Mouse (Mus musculus): ENCODE measurements around the gene 4930402F06Rik.

The 4930402F06Rik gene

DNA sequence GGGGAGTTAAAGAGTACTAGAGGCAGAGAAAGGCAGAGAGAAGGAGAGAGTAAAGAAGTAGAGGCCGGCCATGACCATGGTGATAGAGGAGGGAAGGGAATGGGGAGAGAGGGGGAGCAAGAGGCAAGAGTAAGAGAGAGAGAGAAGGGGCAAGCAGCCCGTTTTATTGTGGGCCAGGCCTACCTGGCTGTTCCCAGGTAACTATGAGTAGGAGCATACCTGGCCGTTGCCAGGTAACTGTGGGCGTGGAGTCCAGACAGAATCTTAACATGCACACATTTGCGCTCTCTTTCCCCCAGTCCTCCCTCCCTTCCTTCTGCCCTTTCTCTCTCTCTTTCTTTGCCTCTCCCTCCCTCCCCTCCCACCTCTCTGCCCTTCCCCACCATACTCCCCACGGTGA is 10.3 kb upstream of the 4930402F06Rik start:
- Histone ChIP-seq H3K27me3 (ENCODE audit: control insufficient read depth, insufficient read depth, low read length, poor library complexity, severe bottlenecking) (no peaks in the 10 kb centered on the region), H3K36me3 (ENCODE audit: control insufficient read depth, insufficient read depth, low read length, poor library complexity, severe bottlenecking) (peaks cover 7% of the 10 kb centered on the region)
- no peak for DNase-seq (ENCODE audit: low read depth, low spot score)

DNA sequence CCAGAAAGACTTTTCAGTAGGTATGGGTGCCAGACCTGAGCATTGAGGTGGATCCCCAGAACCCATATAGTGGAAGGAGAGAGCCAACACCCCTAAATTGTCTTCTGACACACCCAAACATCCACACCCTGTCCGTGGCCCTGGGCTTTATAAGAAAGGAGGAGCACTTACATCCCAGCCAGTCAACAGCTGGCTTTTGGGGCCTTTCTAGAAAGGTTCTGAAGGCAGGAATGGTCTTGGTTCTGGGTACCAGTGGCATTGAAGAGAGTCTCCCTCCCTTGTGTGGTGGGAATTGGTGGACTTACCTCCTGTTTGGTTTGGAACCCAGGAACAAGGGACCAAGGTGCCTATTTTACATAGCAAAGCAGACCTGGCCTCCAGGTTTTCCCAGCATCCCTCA is 9.6 kb upstream of the 4930402F06Rik start:
- no peaks in the 10 kb centered on the region for H3K27me3 ChIP-seq (ENCODE audit: control insufficient read depth, insufficient read depth, low read length, poor library complexity, severe bottlenecking)
- H3K36me3 ChIP-seq (ENCODE audit: control insufficient read depth, insufficient read depth, low read length, poor library complexity, severe bottlenecking) = peaks cover 7% of the 10 kb centered on the region
- DNase-seq (ENCODE audit: low read depth, low spot score) = no peak

DNA sequence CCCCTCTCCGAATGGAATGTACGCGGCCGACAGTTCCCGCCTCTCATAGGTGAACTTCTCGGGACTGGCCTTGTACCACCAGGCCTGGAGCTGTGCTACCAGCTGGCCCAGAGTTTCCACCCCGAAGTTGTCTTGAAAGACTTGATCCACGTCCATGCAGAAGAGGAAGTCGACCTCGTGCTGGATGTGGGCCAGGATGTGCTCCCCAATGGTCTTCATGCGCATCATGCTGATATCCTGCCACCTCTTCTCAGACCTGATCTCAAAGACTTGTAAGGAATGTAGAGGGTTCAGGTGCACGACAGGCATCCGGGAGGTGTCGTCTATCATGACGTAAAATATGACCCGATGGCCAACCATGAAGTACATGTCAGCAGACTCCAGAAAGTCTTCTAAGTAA is 5.4 kb upstream of the 4930402F06Rik start:
- DNase-seq (ENCODE audit: low read depth, low spot score) = no peak

DNA sequence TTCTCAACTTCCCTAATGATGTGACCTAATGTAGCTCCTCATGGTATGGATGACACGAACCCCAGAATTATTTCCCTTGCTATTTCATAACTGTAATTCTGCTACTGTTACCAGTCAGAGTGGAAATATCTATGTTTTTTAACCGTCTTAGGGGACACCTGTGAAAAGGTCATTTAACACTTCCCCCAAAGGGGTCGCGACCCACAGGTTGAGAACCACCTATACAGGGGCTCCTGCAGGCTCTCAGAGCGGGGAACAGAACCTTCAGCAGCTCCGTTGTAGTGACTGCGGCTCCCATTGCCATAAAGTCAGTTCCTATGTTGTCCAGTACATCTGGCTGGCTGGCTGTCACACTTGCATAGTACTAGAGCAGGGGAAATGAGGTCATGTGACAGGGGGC is 3.8 kb upstream of the 4930402F06Rik start:
- no peak for DNase-seq (ENCODE audit: low read depth, low spot score)
- Histone ChIP-seq H3K36me3 (ENCODE audit: control insufficient read depth, insufficient read depth, low read length, poor library complexity, severe bottlenecking) (peaks cover 4% of the 10 kb centered on the region), H3K27me3 (ENCODE audit: control insufficient read depth, insufficient read depth, low read length, poor library complexity, severe bottlenecking) (no peaks in the 10 kb centered on the region)

More for the DNA sequence above, 5.4 kb upstream of the 4930402F06Rik start:
- H3K36me3 ChIP-seq (ENCODE audit: control insufficient read depth, insufficient read depth, low read length, poor library complexity, severe bottlenecking) = peaks cover 6% of the 10 kb centered on the region
- H3K27me3 ChIP-seq (ENCODE audit: control insufficient read depth, insufficient read depth, low read length, poor library complexity, severe bottlenecking) = no peaks in the 10 kb centered on the region

DNA sequence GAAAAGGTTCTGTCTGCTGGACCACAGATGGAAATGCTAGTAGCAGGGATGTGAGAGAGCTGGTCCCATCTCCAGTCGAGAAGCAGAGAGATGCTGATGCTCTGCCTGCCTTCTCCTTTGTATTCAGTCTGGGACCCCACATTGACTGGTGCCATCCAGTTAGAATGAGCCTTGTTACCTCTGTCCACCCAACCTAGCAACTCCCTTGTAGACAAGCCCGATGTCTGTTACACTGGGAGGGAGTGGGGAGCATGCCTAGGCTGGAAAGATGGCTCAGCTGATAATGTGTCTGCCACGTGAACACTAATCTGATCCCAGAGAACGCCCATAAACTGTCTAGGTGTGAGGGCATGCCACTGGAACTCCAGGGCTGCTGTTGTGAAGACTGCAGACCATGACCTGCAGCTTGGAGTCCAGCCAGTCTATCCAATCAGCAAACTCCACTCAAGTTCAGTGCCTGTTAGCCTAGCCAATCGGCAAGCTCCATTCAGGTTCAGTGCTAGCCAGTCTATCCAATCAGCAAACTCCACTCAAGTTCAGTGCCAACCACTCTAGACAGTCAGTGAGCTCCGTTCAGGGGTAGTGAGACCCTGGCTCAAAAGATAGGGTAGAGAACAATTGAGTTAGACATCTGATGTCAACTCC is 1.3 kb upstream of the 4930402F06Rik start:
- DNase-seq (ENCODE audit: low read depth, low spot score) = no peak
- Histone ChIP-seq H3K27me3 (ENCODE audit: control insufficient read depth, insufficient read depth, low read length, poor library complexity, severe bottlenecking) (no peaks in the 10 kb centered on the region), H3K36me3 (ENCODE audit: control insufficient read depth, insufficient read depth, low read length, poor library complexity, severe bottlenecking) (peaks cover 4% of the 10 kb centered on the region)

DNA sequence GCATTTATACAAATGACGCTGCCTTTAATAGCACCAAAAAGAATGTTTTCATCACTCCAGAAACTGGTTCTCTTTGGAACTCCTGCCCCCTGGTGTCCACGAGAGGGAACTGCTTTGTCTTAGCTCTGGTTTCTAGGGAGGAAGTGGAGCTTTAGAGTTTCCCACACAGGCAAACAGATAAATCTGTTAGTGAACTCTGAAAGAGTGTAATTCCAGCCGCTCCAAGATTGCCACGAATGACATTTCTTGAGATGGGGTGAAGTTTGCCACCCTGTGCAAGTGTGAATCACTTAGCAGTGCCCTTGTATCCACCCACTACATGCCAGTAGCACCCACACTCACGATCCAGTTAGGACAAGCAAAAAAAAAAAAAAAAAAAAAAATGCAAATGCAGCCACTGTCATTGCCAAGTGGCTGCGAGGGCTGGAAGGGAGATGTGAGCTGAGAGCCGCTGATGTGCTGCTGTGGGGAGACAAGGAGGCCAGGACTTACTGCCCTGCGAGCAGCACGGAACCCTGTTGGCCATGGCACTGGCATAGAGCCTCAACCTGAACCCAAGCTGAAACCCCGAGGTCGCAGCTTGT is 707 bp upstream of the 4930402F06Rik start:
- peaks cover 4% of the 10 kb centered on the region for H3K36me3 ChIP-seq (ENCODE audit: control insufficient read depth, insufficient read depth, low read length, poor library complexity, severe bottlenecking)
- DNase-seq (ENCODE audit: low read depth, low spot score) = peak; percentile 81

DNA sequence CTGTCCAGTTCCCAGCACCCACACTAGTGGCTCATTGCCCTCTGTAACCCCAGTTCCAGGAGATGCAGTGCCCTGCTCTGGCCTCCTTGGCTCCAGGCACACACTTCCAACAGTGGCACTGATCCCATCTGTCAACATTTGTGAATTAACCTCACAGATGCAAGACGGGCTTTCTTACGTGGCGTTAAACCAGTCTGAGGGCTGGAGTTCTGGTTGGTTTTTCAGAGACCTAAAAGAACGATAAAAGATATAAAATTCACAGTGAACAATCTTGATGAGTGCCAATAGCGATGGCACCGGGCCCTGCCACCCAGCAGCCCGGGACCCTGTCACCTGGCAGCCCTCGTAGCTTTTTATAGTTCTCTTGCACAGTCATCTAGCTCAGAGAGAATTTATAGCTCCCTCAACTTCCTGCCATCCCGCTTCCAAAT is 11.5 kb downstream of the 4930402F06Rik start:
- Histone ChIP-seq H3K36me3 (ENCODE audit: control insufficient read depth, insufficient read depth, low read length, poor library complexity, severe bottlenecking) (no peaks in the 10 kb centered on the region), H3K27me3 (ENCODE audit: control insufficient read depth, insufficient read depth, low read length, poor library complexity, severe bottlenecking) (no peaks in the 10 kb centered on the region)
- DNase-seq (ENCODE audit: low read depth, low spot score) = no peak

More for the DNA sequence above, 707 bp upstream of the 4930402F06Rik start:
- no peaks in the 10 kb centered on the region for H3K27me3 ChIP-seq (ENCODE audit: control insufficient read depth, insufficient read depth, low read length, poor library complexity, severe bottlenecking)

DNA sequence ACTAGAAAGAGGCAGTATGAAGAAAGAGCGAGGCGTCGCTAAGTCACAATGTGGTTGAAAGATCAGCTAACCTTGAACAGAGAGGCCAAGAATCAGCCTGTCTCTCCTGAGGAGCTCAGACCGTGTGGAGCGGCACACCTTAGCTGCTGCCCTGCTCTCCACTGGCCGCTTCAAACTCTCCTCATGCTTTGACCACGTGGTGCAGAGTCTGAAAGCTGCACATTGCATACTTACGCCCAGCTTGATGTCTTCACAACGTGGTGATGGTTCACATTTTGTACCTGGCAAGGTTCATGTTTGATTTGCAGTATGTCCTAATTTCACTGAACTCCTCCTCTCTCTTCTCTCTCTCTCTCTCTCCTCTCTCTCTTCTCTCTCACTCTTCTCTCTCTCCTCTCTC is 17.7 kb downstream of the 4930402F06Rik start:
- Histone ChIP-seq H3K27me3 (ENCODE audit: control insufficient read depth, insufficient read depth, low read length, poor library complexity, severe bottlenecking) (no peaks in the 10 kb centered on the region), H3K36me3 (ENCODE audit: control insufficient read depth, insufficient read depth, low read length, poor library complexity, severe bottlenecking) (no peaks in the 10 kb centered on the region)
- no peak for DNase-seq (ENCODE audit: low read depth, low spot score)

DNA sequence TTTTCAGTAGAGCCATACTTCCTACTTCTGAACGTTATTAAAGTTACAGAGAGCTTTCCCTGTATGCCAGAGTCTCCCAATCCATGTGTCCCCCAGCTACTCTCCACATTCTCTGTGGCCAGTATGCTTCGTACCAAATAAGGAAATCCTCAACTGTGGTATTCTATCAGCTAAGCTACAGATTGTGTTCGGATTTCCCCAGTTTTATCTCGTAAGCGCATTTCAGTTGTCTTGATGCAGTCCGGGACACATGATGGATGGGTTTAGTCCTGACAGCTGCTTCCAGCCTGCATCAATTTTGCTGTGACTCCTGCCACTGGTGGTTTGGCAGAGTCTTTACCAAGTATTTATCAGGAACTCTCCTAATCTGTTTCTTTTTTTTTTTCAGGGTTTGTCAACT is 19.4 kb downstream of the 4930402F06Rik start:
- H3K27me3 ChIP-seq (ENCODE audit: control insufficient read depth, insufficient read depth, low read length, poor library complexity, severe bottlenecking) = no peaks in the 10 kb centered on the region
- H3K36me3 ChIP-seq (ENCODE audit: control insufficient read depth, insufficient read depth, low read length, poor library complexity, severe bottlenecking) = no peaks in the 10 kb centered on the region
- DNase-seq (ENCODE audit: low read depth, low spot score) = no peak

DNA sequence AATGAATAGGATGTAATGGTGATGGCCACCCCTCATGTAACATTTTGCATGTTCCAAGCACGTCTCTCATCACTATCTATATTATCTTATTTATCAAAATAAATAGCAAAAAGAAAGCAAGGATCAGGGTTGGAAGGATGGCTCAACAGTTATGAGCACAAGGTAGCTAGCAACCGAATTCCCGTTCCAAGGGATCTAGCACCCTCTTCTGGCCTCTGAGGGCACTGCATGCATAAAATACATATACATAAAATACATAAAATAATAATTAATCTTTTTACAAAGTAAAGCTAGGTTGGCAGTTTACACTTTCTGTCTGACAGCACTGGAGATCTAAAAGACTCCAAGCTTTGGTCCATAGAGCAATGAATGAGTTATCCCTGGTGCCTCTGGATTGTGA is 24.0 kb downstream of the 4930402F06Rik start:
- DNase-seq (ENCODE audit: low read depth, low spot score) = peak; percentile 57
- H3K36me3 ChIP-seq (ENCODE audit: control insufficient read depth, insufficient read depth, low read length, poor library complexity, severe bottlenecking) = no peaks in the 10 kb centered on the region
- no peaks in the 10 kb centered on the region for H3K27me3 ChIP-seq (ENCODE audit: control insufficient read depth, insufficient read depth, low read length, poor library complexity, severe bottlenecking)

DNA sequence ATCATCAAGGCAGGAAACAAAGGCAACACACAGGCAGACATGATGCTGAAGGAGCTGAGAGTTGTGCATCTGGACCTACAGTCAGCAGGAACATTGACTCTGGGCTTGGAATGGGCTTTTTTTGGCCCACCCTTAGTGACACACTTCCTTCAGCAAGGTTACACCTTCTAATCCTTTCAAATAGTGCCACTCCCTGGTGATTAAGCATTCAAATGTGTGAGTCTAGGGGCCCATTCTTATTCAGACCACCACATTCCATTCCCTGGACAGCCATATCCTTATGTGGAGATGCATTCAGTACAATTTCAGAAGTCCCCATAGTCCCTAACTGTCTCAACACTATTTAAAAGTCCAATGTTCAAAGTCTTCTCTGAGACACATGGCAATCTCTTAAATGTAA is 26.3 kb downstream of the 4930402F06Rik start:
- no peaks in the 10 kb centered on the region for H3K27me3 ChIP-seq (ENCODE audit: control insufficient read depth, insufficient read depth, low read length, poor library complexity, severe bottlenecking)
- DNase-seq (ENCODE audit: low read depth, low spot score) = no peak
- H3K36me3 ChIP-seq (ENCODE audit: control insufficient read depth, insufficient read depth, low read length, poor library complexity, severe bottlenecking) = no peaks in the 10 kb centered on the region

DNA sequence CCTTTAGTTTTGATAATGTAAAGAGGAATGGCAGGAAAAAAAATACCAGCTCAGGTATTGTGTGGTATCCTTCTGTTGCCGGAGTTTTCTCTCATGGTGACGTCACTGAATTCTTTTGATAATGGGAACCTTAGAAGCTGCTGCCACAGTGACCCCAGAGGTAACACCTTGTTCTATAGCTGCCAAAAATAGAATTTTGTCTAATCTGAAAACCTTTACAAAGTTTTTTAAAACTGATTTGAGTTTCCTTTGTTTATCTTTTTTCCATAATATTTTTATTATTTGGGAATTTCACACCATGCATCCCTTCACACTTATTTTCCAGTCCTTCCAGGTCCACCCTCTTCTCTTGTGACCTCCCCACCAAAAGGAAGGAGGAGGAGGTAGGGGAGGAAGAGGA is 29.3 kb downstream of the 4930402F06Rik start, which contains the start of gene 4930568D16Rik:
Gene 4930568D16Rik (minus strand): TSS at position 101 of the 400 bp plus-strand sequence.
- Histone ChIP-seq H3K27me3 (ENCODE audit: control insufficient read depth, insufficient read depth, low read length, poor library complexity, severe bottlenecking) (no peaks in the 10 kb centered on the region), H3K36me3 (ENCODE audit: control insufficient read depth, insufficient read depth, low read length, poor library complexity, severe bottlenecking) (no peaks in the 10 kb centered on the region)
- DNase-seq (ENCODE audit: low read depth, low spot score) = no peak

DNA sequence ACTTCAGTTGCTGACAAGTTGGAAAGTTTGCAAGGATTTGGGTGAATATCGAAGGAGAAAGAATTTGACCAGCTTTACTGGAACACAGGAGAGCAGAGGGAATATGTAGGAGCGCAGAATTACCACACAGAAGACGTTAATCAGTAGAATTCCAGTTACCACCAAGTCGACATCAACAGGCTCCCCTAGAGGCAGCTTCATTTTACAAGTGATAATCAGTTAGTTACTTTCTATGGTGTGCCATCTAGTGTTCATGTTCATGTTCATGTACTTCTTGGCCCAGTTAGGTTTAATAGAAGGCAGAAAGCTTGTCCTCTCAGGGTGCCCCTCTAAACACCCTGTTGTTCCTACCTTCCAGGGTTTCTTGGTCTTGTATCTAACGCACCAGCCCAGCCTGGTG is 47.8 kb downstream of the 4930402F06Rik start:
- Histone ChIP-seq H3K27me3 (ENCODE audit: control insufficient read depth, insufficient read depth, low read length, poor library complexity, severe bottlenecking) (no peaks in the 10 kb centered on the region), H3K36me3 (ENCODE audit: control insufficient read depth, insufficient read depth, low read length, poor library complexity, severe bottlenecking) (no peaks in the 10 kb centered on the region)
- peak; percentile 73 for DNase-seq (ENCODE audit: low read depth, low spot score)

DNA sequence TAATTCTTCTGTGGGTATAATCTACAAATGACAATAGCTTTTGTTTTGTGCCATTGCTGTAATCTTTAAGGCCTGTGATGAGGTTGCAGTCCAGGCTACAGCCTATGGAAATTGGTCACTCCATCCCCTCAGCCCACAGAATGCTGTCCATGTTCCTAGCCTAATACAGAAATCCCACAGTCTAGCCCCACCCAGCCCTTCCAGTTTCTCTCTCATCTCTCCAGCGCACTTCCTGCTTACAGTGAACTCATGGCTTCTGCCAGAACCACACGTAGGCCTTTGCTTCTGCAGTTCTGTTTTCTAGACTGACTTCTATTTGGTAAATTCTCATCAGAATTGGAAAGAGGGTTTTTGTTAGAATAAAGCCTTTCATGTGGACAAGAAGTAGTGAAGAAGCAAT is 51.0 kb downstream of the 4930402F06Rik start:
- Histone ChIP-seq H3K36me3 (ENCODE audit: control insufficient read depth, insufficient read depth, low read length, poor library complexity, severe bottlenecking) (no peaks in the 10 kb centered on the region), H3K27me3 (ENCODE audit: control insufficient read depth, insufficient read depth, low read length, poor library complexity, severe bottlenecking) (no peaks in the 10 kb centered on the region)
- no peak for DNase-seq (ENCODE audit: low read depth, low spot score)

DNA sequence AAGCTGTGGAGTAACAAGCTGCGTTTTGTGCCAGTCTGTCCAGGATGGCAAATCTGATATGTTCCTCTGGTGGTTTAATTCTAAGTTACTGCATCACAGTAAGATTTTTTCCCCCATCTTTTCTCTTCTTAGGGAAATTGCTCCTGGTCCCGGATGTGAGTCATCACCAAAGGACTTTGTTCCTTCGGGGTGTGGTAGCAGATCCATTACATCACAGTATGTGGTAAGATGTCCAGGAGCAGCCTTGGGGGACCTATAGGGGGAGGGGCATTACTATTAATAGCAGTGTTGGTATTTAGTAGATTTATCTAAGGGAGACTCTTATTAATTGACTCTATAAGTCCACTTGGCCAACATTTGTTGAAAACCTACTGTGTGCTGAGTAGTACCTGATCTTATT is 54.4 kb downstream of the 4930402F06Rik start:
- no peak for DNase-seq (ENCODE audit: low read depth, low spot score)
- H3K36me3 ChIP-seq (ENCODE audit: control insufficient read depth, insufficient read depth, low read length, poor library complexity, severe bottlenecking) = no peaks in the 10 kb centered on the region
- H3K27me3 ChIP-seq (ENCODE audit: control insufficient read depth, insufficient read depth, low read length, poor library complexity, severe bottlenecking) = no peaks in the 10 kb centered on the region

DNA sequence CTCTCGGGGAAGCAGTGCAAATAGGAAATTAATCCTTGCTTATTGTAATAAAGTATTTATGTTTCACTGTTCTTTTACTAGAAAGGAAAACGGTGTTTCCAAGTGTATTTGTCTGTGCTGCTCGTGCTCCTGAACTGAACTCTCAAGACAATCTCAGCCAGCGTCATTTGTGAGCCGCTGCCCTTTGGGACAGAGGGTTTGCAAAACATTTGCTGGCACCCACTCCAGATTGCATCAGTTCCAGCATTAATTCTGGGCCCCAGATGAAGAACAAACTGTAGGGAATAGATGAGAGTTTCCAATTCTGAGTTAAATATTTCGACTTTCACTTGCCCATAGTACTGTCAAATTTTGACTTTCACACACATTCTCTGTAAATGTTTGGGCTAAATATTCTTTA is 58.3 kb downstream of the 4930402F06Rik start:
- DNase-seq (ENCODE audit: low read depth, low spot score) = no peak
- Histone ChIP-seq H3K27me3 (ENCODE audit: control insufficient read depth, insufficient read depth, low read length, poor library complexity, severe bottlenecking) (no peaks in the 10 kb centered on the region), H3K36me3 (ENCODE audit: control insufficient read depth, insufficient read depth, low read length, poor library complexity, severe bottlenecking) (no peaks in the 10 kb centered on the region)

Data from splenic B cell, adult 2 months (primary cell).